Mouse (Mus musculus): ENCODE measurements at regions not wholly inside any gene's neighbourhood (a gene's known extent, or its start where the extent isn't known, plus 50 kb on each side); places are given as distances from the start of the nearest gene placed in this dataset.

GRCm38 (mm10) chr2:7840612-7841011 is 331.2 kb upstream of the Celf2 start:
- Histone ChIP-seq H3K4me3 (ENCODE audit: low read length) (no peak overlapping the region), H3K27ac (ENCODE audit: low read length) (no peak overlapping the region), H3K9ac (ENCODE audit: low read length) (no peak overlapping the region), H3K27me3 (ENCODE audit: control insufficient read depth, insufficient read depth, low read depth, low read length) (no peaks in the 10 kb centered on the region), H3K9me3 (ENCODE audit: control insufficient read depth, low read length) (no peaks in the 10 kb centered on the region), H3K36me3 (ENCODE audit: control insufficient read depth, insufficient read depth, low read length) (no peaks in the 10 kb centered on the region), H3K4me2 (ENCODE audit: low read depth, low read length) (no peak overlapping the region), H3K4me1 (replicated peaks; ENCODE audit: control insufficient read depth, insufficient read depth, low read length) (no peaks in the 10 kb centered on the region)
- ATAC-seq (ENCODE audit: low read depth): no peak
- WGBS: 76% methylated on average over 1 of the region's 1 CpGs

- H3K27me3 ChIP-seq (ENCODE audit: control insufficient read depth, insufficient read depth, low read depth, low read length): no peaks in the 10 kb centered on the region
- no peaks in the 10 kb centered on the region for H3K4me1 ChIP-seq (replicated peaks; ENCODE audit: control insufficient read depth, insufficient read depth, low read length)
- no peak overlapping the region for H3K27ac ChIP-seq (ENCODE audit: low read length)
- WGBS: 65% methylated on average over 3 of the region's 3 CpGs
- ATAC-seq (ENCODE audit: low read depth): no peak
- no peak overlapping the region for H3K4me3 ChIP-seq (ENCODE audit: low read length)
- H3K4me2 ChIP-seq (ENCODE audit: low read depth, low read length): no peak overlapping the region
- H3K9ac ChIP-seq (ENCODE audit: low read length): no peak overlapping the region
- no peaks in the 10 kb centered on the region for H3K36me3 ChIP-seq (ENCODE audit: control insufficient read depth, insufficient read depth, low read length)
- no peaks in the 10 kb centered on the region for H3K9me3 ChIP-seq (ENCODE audit: control insufficient read depth, low read length)
Measured at GRCm38 (mm10) chr2:7837877-7838276, 328.5 kb upstream of the Celf2 start.

GRCm38 (mm10) chr2:7831239-7831638 is 321.9 kb upstream of the Celf2 start:
- Histone ChIP-seq H3K27ac (ENCODE audit: low read length) (no peak overlapping the region), H3K4me3 (ENCODE audit: low read length) (no peak overlapping the region), H3K4me2 (ENCODE audit: low read depth, low read length) (no peak overlapping the region), H3K36me3 (ENCODE audit: control insufficient read depth, insufficient read depth, low read length) (no peaks in the 10 kb centered on the region), H3K27me3 (ENCODE audit: control insufficient read depth, insufficient read depth, low read depth, low read length) (no peaks in the 10 kb centered on the region), H3K9me3 (ENCODE audit: control insufficient read depth, low read length) (no peaks in the 10 kb centered on the region), H3K9ac (ENCODE audit: low read length) (no peak overlapping the region), H3K4me1 (replicated peaks; ENCODE audit: control insufficient read depth, insufficient read depth, low read length) (0 out of 2 replicates have a peak, but pooled peaks cover 2% of the 10 kb centered on the region)
- WGBS: 79% methylated on average over 4 of the region's 4 CpGs
- ATAC-seq (ENCODE audit: low read depth): no peak

- WGBS: 61% methylated on average over 7 of the region's 7 CpGs
- H3K4me3 ChIP-seq (ENCODE audit: low read length): no peak overlapping the region
Measured at GRCm38 (mm10) chr2:7826272-7826671, 316.9 kb upstream of the Celf2 start.

GRCm38 (mm10) chr2:7796415-7796814 is 287.1 kb upstream of the Celf2 start:
- H3K4me3 ChIP-seq (ENCODE audit: low read length): no peak overlapping the region
- no peak overlapping the region for H3K4me2 ChIP-seq (ENCODE audit: low read depth, low read length)
- no peaks in the 10 kb centered on the region for H3K27me3 ChIP-seq (ENCODE audit: control insufficient read depth, insufficient read depth, low read depth, low read length)
- H3K4me1 ChIP-seq (replicated peaks; ENCODE audit: control insufficient read depth, insufficient read depth, low read length): no peaks in the 10 kb centered on the region
- ATAC-seq (ENCODE audit: low read depth): no peak
- H3K9ac ChIP-seq (ENCODE audit: low read length): no peak overlapping the region
- WGBS: 63% methylated on average over 2 of the region's 2 CpGs
- H3K36me3 ChIP-seq (ENCODE audit: control insufficient read depth, insufficient read depth, low read length): no peaks in the 10 kb centered on the region
- no peaks in the 10 kb centered on the region for H3K9me3 ChIP-seq (ENCODE audit: control insufficient read depth, low read length)
- H3K27ac ChIP-seq (ENCODE audit: low read length): no peak overlapping the region

More at GRCm38 (mm10) chr2:7826272-7826671, 316.9 kb upstream of the Celf2 start:
- Histone ChIP-seq H3K9ac (ENCODE audit: low read length) (no peak overlapping the region), H3K4me2 (ENCODE audit: low read depth, low read length) (no peak overlapping the region), H3K36me3 (ENCODE audit: control insufficient read depth, insufficient read depth, low read length) (no peaks in the 10 kb centered on the region), H3K4me1 (replicated peaks; ENCODE audit: control insufficient read depth, insufficient read depth, low read length) (0 out of 2 replicates have a peak, but pooled peaks cover 2% of the 10 kb centered on the region), H3K27me3 (ENCODE audit: control insufficient read depth, insufficient read depth, low read depth, low read length) (no peaks in the 10 kb centered on the region), H3K9me3 (ENCODE audit: control insufficient read depth, low read length) (no peaks in the 10 kb centered on the region), H3K27ac (ENCODE audit: low read length) (no peak overlapping the region)
- ATAC-seq (ENCODE audit: low read depth): no peak

GRCm38 (mm10) chr2:7792456-7793145 is 283.2 kb upstream of the Celf2 start:
- H3K4me2 ChIP-seq (ENCODE audit: low read depth, low read length): no peak overlapping the region
- peak; percentile 89 for ATAC-seq (ENCODE audit: low read depth)
- H3K27me3 ChIP-seq (ENCODE audit: control insufficient read depth, insufficient read depth, low read depth, low read length): no peaks in the 10 kb centered on the region
- WGBS: 48% methylated on average over 2 of the region's 2 CpGs
- H3K4me3 ChIP-seq (ENCODE audit: low read length): no peak overlapping the region
- no peaks in the 10 kb centered on the region for H3K9me3 ChIP-seq (ENCODE audit: control insufficient read depth, low read length)
- H3K9ac ChIP-seq (ENCODE audit: low read length): no peak overlapping the region
- H3K36me3 ChIP-seq (ENCODE audit: control insufficient read depth, insufficient read depth, low read length): no peaks in the 10 kb centered on the region
- no peaks in the 10 kb centered on the region for H3K4me1 ChIP-seq (replicated peaks; ENCODE audit: control insufficient read depth, insufficient read depth, low read length)
- no peak overlapping the region for H3K27ac ChIP-seq (ENCODE audit: low read length)

GRCm38 (mm10) chr2:7778610-7779009 is 269.2 kb upstream of the Celf2 start:
- no peaks in the 10 kb centered on the region for H3K36me3 ChIP-seq (ENCODE audit: control insufficient read depth, insufficient read depth, low read length)
- H3K27me3 ChIP-seq (ENCODE audit: control insufficient read depth, insufficient read depth, low read depth, low read length): no peaks in the 10 kb centered on the region
- H3K27ac ChIP-seq (ENCODE audit: low read length): no peak overlapping the region
- no peak for ATAC-seq (ENCODE audit: low read depth)
- H3K4me2 ChIP-seq (ENCODE audit: low read depth, low read length): no peak overlapping the region
- H3K9ac ChIP-seq (ENCODE audit: low read length): no peak overlapping the region
- WGBS: 57% methylated on average over 2 of the region's 2 CpGs
- H3K4me1 ChIP-seq (replicated peaks; ENCODE audit: control insufficient read depth, insufficient read depth, low read length): no peaks in the 10 kb centered on the region
- H3K9me3 ChIP-seq (ENCODE audit: control insufficient read depth, low read length): no peaks in the 10 kb centered on the region
- no peak overlapping the region for H3K4me3 ChIP-seq (ENCODE audit: low read length)

GRCm38 (mm10) chr2:7734097-7734730 is 224.9 kb upstream of the Celf2 start:
- H3K4me2 ChIP-seq (ENCODE audit: low read depth, low read length): no peak overlapping the region
- H3K27me3 ChIP-seq (ENCODE audit: control insufficient read depth, insufficient read depth, low read depth, low read length): no peaks in the 10 kb centered on the region
- H3K9ac ChIP-seq (ENCODE audit: low read length): no peak overlapping the region
- 40% methylated on average over 8 of the region's 8 CpGs for WGBS
- no peaks in the 10 kb centered on the region for H3K9me3 ChIP-seq (ENCODE audit: control insufficient read depth, low read length)
- no peaks in the 10 kb centered on the region for H3K36me3 ChIP-seq (ENCODE audit: control insufficient read depth, insufficient read depth, low read length)
- no peak overlapping the region for H3K4me3 ChIP-seq (ENCODE audit: low read length)
- H3K27ac ChIP-seq (ENCODE audit: low read length): no peak overlapping the region
- no peak for ATAC-seq (ENCODE audit: low read depth)
- no peaks in the 10 kb centered on the region; the same call in 1 of the 2 replicates for H3K4me1 ChIP-seq (replicated peaks; ENCODE audit: control insufficient read depth, insufficient read depth, low read length)

- no peak overlapping the region for H3K9ac ChIP-seq (ENCODE audit: low read length)
- no peaks in the 10 kb centered on the region for H3K9me3 ChIP-seq (ENCODE audit: control insufficient read depth, low read length)
- no peak overlapping the region for H3K27ac ChIP-seq (ENCODE audit: low read length)
- H3K4me3 ChIP-seq (ENCODE audit: low read length): no peak overlapping the region
- 66% methylated on average over 1 of the region's 1 CpGs for WGBS
- H3K4me1 ChIP-seq (replicated peaks; ENCODE audit: control insufficient read depth, insufficient read depth, low read length): no peaks in the 10 kb centered on the region; the same call in 1 of the 2 replicates
- H3K4me2 ChIP-seq (ENCODE audit: low read depth, low read length): no peak overlapping the region
- H3K27me3 ChIP-seq (ENCODE audit: control insufficient read depth, insufficient read depth, low read depth, low read length): no peaks in the 10 kb centered on the region
- ATAC-seq (ENCODE audit: low read depth): peak; percentile 85
- no peaks in the 10 kb centered on the region for H3K36me3 ChIP-seq (ENCODE audit: control insufficient read depth, insufficient read depth, low read length)
Measured at GRCm38 (mm10) chr2:7730960-7731359, 221.6 kb upstream of the Celf2 start.

Data from lung, embryonic 16.5 days (tissue).